Mouse (Mus musculus) liver, adult 2 months (tissue): ENCODE measurements around the gene Coro2a. TPM values are rescaled to one million over a fixed set of nuclear protein-coding genes. Genes with fewer than 3 reads are reported as not detected.
"Not testable (repeated sequence)": the region's sequence is repeated elsewhere in the genome, so short reads cannot be mapped to it uniquely, and the experiment has no call there.

ENCODE experiments used
- DNase-seq: peaks from one replicate; pipeline ENCODE4 v3.0.0-alpha.2; 2011; ENCODE audit warnings: low read depth, low spot score; ENCODE audit errors: extremely low read depth
- H3K27ac ChIP-seq: fragments of 200-500 bp; replicated peaks from 2 replicates; pipeline ENCODE4 v1.5.1; 2012; ENCODE audit warnings: low read depth, mild to moderate bottlenecking, control low read depth, inconsistent platforms, low read length; ENCODE audit not compliant: insufficient read depth
- H3K27me3 ChIP-seq: fragments of 200-500 bp; 2 replicates; pipeline ENCODE4 v1.6.1; 2012; ENCODE audit warnings: mild to moderate bottlenecking, moderate library complexity, low read length, inconsistent platforms; ENCODE audit not compliant: control insufficient read depth, insufficient read depth
- H3K36me3 ChIP-seq: fragments of 200-500 bp; 2 replicates; pipeline ENCODE4 v1.6.1; 2012; ENCODE audit warnings: low read length, inconsistent platforms; ENCODE audit not compliant: control insufficient read depth, insufficient read depth
- H3K4me1 ChIP-seq: fragments of 200-500 bp; 2 replicates; pipeline ENCODE4 v1.6.1; 2011; ENCODE audit warnings: low read length; ENCODE audit not compliant: control insufficient read depth, insufficient read depth
- H3K4me3 ChIP-seq: fragments of 200-500 bp; 2 replicates; pipeline ENCODE4 v1.5.1; 2011; ENCODE audit warnings: low read depth, mild to moderate bottlenecking, control low read depth, low read length, moderate library complexity; ENCODE audit not compliant: insufficient read depth
- H3K79me2 ChIP-seq: fragments of 200-500 bp; 2 replicates; pipeline ENCODE4 v1.6.1; 2012; ENCODE audit warnings: inconsistent platforms, mild to moderate bottlenecking, low read length, moderate library complexity; ENCODE audit not compliant: control insufficient read depth, insufficient read depth
- H3K9ac ChIP-seq: fragments of 200-500 bp; 2 replicates; pipeline ENCODE4 v1.6.1; 2012; ENCODE audit warnings: low read depth, mild to moderate bottlenecking, control low read depth, inconsistent platforms, low read length
- CTCF ChIP-seq: fragments of 200-500 bp; IDR thresholded peaks from 2 replicates; pipeline ENCODE4 v1.5.1; 2011; ENCODE audit warnings: low read depth, low read length, control low read depth
- POLR2A ChIP-seq: fragments of 200-500 bp; IDR thresholded peaks from 2 replicates; pipeline ENCODE4 v1.6.1; 2011; ENCODE audit warnings: low read length, control low read depth; ENCODE audit not compliant: insufficient read depth; ENCODE audit errors: extremely low read depth
- WGBS: fragments of 180-500 bp; shearing (Covaris S2); methylation state at CpG from one replicate; pipeline ENCODE4 v1.1.7; 2018; 5-methylcytosine and 5-hydroxymethylcytosine counted together
- polyA plus RNA-seq: library from polyadenylated mRNA; depleted of rRNA; stranded (reverse); fragments of >200 nt; gene quantifications from 2 replicates; pipeline ENCODE4 v1.2.3, GENCODE M21; 2012
- total RNA-seq: library from RNA; depleted of rRNA; stranded (reverse); fragments of >200 nt; gene quantifications from 2 replicates; pipeline ENCODE4 v1.2.3, GENCODE M21; 2014

Coro2a gene
- total and polyA plus RNA-seq, 2 experiments, result 0.76 to 0.83 TPM

DNA sequence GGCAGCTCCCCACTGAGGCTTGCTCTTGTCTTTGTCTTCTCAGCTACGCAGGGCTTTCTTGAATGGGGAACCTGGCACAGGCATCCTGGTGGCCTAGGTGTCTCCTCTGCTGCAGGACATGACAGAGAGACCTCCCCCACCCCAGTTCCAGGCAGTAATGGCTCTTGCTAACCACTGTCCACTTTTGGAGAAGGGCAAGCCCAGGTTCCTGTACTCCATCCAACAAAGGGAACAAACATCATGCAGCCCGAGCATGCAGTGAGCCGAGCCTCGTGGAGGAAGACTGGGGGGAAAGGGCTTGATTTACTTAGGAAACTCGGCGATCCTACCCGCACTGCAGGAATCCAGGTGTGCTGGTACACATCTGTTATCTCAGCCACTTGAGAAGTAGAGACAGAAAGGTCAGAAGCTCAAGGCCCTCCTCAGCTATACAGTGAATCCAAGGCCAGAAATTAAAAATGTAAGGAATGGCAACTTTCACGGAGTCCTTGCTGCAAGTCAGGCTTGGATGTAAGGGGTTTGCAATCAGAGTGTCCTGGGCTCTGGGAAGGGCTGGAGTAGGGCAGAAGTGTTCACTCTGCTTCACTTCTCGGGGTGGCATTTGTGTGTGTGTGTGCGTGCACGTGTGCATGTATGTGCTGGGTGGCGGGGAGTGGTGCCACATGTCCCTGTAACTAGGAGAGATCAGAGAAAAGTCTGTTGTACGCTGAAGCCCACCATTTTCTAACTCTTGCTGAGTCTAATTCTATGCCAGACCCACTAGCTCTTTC is 16.8 kb downstream of the Coro2a start:
- WGBS, result 66% methylated on average over 13 of the region's 13 CpGs
- TF ChIP-seq CTCF (no peak), POLR2A (no peak)
- Histone ChIP-seq H3K27me3 (no peaks in the 10 kb centered on the region), H3K9ac (no peak overlapping the region), H3K4me3 (no peak overlapping the region), H3K4me1 (no peaks in the 10 kb centered on the region), H3K27ac (no peak overlapping the region), H3K36me3 (no peaks in the 10 kb centered on the region), H3K79me2 (no peaks in the 10 kb centered on the region)
- DNase-seq, result no peak

GRCm38 (mm10) chr4:46584536-46584935 is 17.5 kb downstream of the Coro2a start:
- not testable (repeated sequence) for H3K4me1 ChIP-seq

DNA sequence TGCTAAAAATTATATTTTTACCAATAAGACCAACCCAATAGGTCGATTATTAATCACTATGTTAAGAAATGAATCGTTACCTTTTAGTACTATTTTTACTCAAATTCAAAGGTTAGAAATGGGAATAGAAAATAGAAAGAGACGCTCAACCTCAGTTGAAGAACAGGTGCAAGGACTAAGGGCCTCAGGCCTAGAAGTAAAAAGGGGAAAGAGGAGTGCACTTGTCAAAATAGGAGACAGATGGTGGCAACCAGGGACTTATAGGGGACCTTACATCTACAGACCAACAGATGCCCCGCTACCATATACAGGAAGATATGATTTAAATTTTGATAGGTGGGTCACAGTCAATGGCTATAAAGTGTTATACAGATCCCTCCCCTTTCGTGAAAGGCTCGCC is 17.9 kb downstream of the Coro2a start:
- H3K4me3 ChIP-seq, H3K27me3 ChIP-seq, DNase-seq, H3K79me2 ChIP-seq, H3K27ac ChIP-seq, H3K36me3 ChIP-seq, H3K4me1 ChIP-seq, H3K9ac ChIP-seq: not testable (repeated sequence)
- 80% methylated on average over 2 of the region's 6 CpGs for WGBS

More at GRCm38 (mm10) chr4:46584536-46584935, 17.5 kb downstream of the Coro2a start:
- H3K27me3 ChIP-seq, DNase-seq, H3K27ac ChIP-seq, H3K9ac ChIP-seq, H3K4me3 ChIP-seq, H3K79me2 ChIP-seq, H3K36me3 ChIP-seq: not testable (repeated sequence)
- WGBS, result 72% methylated on average over 3 of the region's 3 CpGs

- DNase-seq, H3K27ac ChIP-seq, H3K36me3 ChIP-seq, H3K4me1 ChIP-seq, H3K9ac ChIP-seq, H3K79me2 ChIP-seq, H3K27me3 ChIP-seq, H3K4me3 ChIP-seq: not testable (repeated sequence)
- 84% methylated on average over 9 of the region's 9 CpGs for WGBS
Observed at GRCm38 (mm10) chr4:46582024-46582423, 20.0 kb downstream of the Coro2a start.

DNA sequence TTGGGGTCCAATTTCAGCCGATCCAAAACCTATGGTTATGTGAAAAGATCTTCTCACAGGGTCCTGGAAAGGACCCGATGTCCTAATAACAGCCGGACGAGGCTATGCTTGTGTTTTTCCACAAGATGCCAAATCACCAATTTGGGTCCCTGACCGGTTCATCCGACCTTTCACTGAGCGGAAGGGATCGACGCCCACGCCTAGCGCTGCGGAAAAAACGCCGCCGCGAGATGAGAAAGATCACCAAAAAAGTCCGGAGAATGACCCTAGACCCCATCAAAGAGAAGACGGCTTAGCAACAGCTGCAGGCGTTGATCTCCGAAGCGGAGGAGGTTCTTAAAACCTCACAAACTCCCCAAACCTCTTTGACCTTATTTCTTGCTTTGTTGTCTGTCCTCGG is 20.4 kb downstream of the Coro2a start:
- H3K4me1 ChIP-seq, H3K36me3 ChIP-seq, DNase-seq, H3K4me3 ChIP-seq, H3K9ac ChIP-seq, H3K79me2 ChIP-seq, H3K27me3 ChIP-seq, H3K27ac ChIP-seq: not testable (repeated sequence)
- WGBS, result 93% methylated on average over 22 of the region's 22 CpGs

DNA sequence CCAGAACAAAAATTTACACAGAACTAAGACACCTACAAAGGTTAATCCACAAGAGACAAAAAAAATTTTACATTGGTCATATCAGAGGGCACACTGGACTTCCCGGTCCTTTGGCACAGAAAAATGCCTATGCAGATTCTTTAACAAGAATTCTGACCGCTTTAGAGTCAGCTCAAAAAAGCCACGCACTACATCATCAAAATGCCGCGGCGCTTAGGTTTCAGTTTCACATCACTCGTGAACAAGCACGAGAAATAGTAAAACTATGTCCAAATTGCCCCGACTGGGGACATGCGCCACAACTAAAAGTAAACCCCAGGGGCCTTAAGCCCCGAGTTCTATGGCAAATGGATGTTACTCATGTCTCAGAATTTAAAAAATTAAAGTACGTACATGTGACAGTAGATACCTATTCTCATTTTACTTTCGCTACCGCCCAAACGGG is 21.2 kb downstream of the Coro2a start:
- not testable (repeated sequence) for H3K4me3 ChIP-seq, H3K27me3 ChIP-seq, H3K9ac ChIP-seq, DNase-seq, H3K79me2 ChIP-seq, H3K27ac ChIP-seq, H3K4me1 ChIP-seq, H3K36me3 ChIP-seq
- WGBS, result 88% methylated on average over 15 of the region's 15 CpGs

- not testable (repeated sequence) for H3K27me3 ChIP-seq, DNase-seq, H3K4me3 ChIP-seq, H3K4me1 ChIP-seq, H3K79me2 ChIP-seq, H3K36me3 ChIP-seq, H3K9ac ChIP-seq, H3K27ac ChIP-seq
- 90% methylated on average over 8 of the region's 8 CpGs for WGBS
Observed at GRCm38 (mm10) chr4:46578796-46579346, 23.1 kb downstream of the Coro2a start.
